Mouse (Mus musculus) MEL (cell line): ENCODE data around the gene Fam57a. TPM values are rescaled to one million over a fixed set of nuclear protein-coding genes. Genes with fewer than 3 reads are reported as not detected.

Source experiments
- DNase-seq: peaks from one replicate; pipeline ENCODE4 v3.0.0; 2011; ENCODE audit warnings: low read depth, low spot score
- H3K27ac ChIP-seq: 2 replicates; pipeline ENCODE4 v1.5.1; 2012; ENCODE audit warnings: low read depth, mild to moderate bottlenecking, control low read depth, low read length, moderate library complexity; ENCODE audit not compliant: control insufficient read depth
- H3K27me3 ChIP-seq, 2 experiments: fragments of 150-350 bp in 1 of 2; sonication (generic) in 1 of 2; 2 replicates each; pipeline ENCODE4 v1.6.1; 2012; ENCODE audit warnings: low read length in 2 of 2, mild to moderate bottlenecking in 2 of 2, improper control_type of control experiment in 1 of 2, moderate library complexity in 1 of 2; ENCODE audit not compliant: insufficient read depth in 2 of 2, control insufficient read depth in 1 of 2
- H3K36me3 ChIP-seq, 2 experiments: 2 replicates each; pipeline ENCODE4 v1.6.1; 2012 to 2014; ENCODE audit warnings: low read length in 2 of 2, improper control_type of control experiment in 1 of 2, inconsistent platforms in 1 of 2, mild to moderate bottlenecking in 1 of 2; ENCODE audit not compliant: insufficient read depth in 2 of 2, control insufficient read depth in 1 of 2
- H3K4me1 ChIP-seq, 2 experiments: fragments of 150-350 bp in 1 of 2; sonication (generic) in 1 of 2; 2 replicates each; pipeline ENCODE4 v1.6.1; 2012; ENCODE audit warnings: low read length in 2 of 2, improper control_type of control experiment in 1 of 2, mild to moderate bottlenecking in 1 of 2; ENCODE audit not compliant: insufficient read depth in 2 of 2, control insufficient read depth in 1 of 2
- H3K4me3 ChIP-seq, 2 experiments: fragments of 150-350 bp in 1 of 2; sonication (generic) in 1 of 2; 2 replicates each; pipeline ENCODE4 v1.5.1; 2012; ENCODE audit warnings: low read depth in 2 of 2, low read length in 2 of 2, mild to moderate bottlenecking in 2 of 2, moderate library complexity in 2 of 2, control low read depth in 1 of 2, improper control_type of control experiment in 1 of 2; ENCODE audit not compliant: control insufficient read depth in 1 of 2, insufficient read depth in 1 of 2
- H3K79me2 ChIP-seq: 2 replicates; pipeline ENCODE4 v1.6.1; 2012; ENCODE audit warnings: mild to moderate bottlenecking, low read length, moderate library complexity; ENCODE audit not compliant: control insufficient read depth, poor library complexity, insufficient read depth
- H3K9ac ChIP-seq: 2 replicates; pipeline ENCODE4 v1.6.1; 2012; ENCODE audit warnings: low read depth, mild to moderate bottlenecking, control low read depth, low read length, moderate library complexity; ENCODE audit not compliant: control insufficient read depth, poor library complexity, severe bottlenecking
- H3K9me3 ChIP-seq: fragments of 150-350 bp; sonication (generic); replicated peaks from 2 replicates; pipeline ENCODE4 v1.6.1; 2012; ENCODE audit warnings: mild to moderate bottlenecking, low read length, improper control_type of control experiment, moderate library complexity; ENCODE audit not compliant: insufficient read depth
- CHD1 ChIP-seq: IDR thresholded peaks from 2 replicates; pipeline ENCODE4 v1.6.1; 2012; ENCODE audit warnings: low read depth, mild to moderate bottlenecking, inconsistent platforms, low read length, improper control_type of control experiment
- CTCF ChIP-seq, 3 experiments: IDR thresholded peaks in 2 of 3; conservative IDR thresholded peaks in 1 of 3; 2 replicates each; pipeline ENCODE4 v1.5.1; 2011 to 2012; ENCODE audit warnings: low read length in 3 of 3, low read depth in 2 of 3, mild to moderate bottlenecking in 2 of 3, improper control_type of control experiment in 1 of 3, inconsistent platforms in 1 of 3, mixed read lengths in 1 of 3, moderate library complexity in 1 of 3; ENCODE audit not compliant: control insufficient read depth in 1 of 3, insufficient read depth in 1 of 3, poor library complexity in 1 of 3, severe bottlenecking in 1 of 3
- EP300 ChIP-seq, 2 experiments: IDR thresholded peaks; 2 replicates each; pipeline ENCODE4 v1.6.1; 2011; ENCODE audit warnings: improper control_type of control experiment in 2 of 2, low read length in 2 of 2, low read depth in 1 of 2, mild to moderate bottlenecking in 1 of 2
- MAX ChIP-seq: IDR thresholded peaks from 2 replicates; pipeline ENCODE4 v1.6.1; 2011; ENCODE audit warnings: low read length, improper control_type of control experiment
- MAZ ChIP-seq: IDR thresholded peaks from 2 replicates; pipeline ENCODE4 v1.6.1; 2012; ENCODE audit warnings: low read depth, mild to moderate bottlenecking, inconsistent platforms, low read length, improper control_type of control experiment
- MYB ChIP-seq: IDR thresholded peaks from 2 replicates; pipeline ENCODE4 v1.6.1; 2011; ENCODE audit warnings: mild to moderate bottlenecking, low read depth, low read length, improper control_type of control experiment
- NRF1 ChIP-seq: IDR thresholded peaks from 2 replicates; pipeline ENCODE4 v1.6.1; 2014; ENCODE audit warnings: low read depth, mild to moderate bottlenecking, inconsistent platforms, low read length, improper control_type of control experiment, moderate library complexity; ENCODE audit not compliant: poor library complexity, insufficient read depth, severe bottlenecking
- POLR2AphosphoS2 ChIP-seq: IDR thresholded peaks from 2 replicates; pipeline ENCODE4 v1.6.1; 2011; ENCODE audit warnings: low read length, improper control_type of control experiment
- POLR2AphosphoS5 ChIP-seq: IDR thresholded peaks from 2 replicates; pipeline ENCODE4 v1.6.1; 2012; ENCODE audit warnings: low read depth, borderline replicate concordance, mild to moderate bottlenecking, inconsistent platforms, low read length, moderate library complexity, mixed read lengths
- RAD21 ChIP-seq: IDR thresholded peaks from 2 replicates; pipeline ENCODE4 v1.6.1; 2011; ENCODE audit warnings: mild to moderate bottlenecking, low read depth, low read length, improper control_type of control experiment
- RCOR1 ChIP-seq: IDR thresholded peaks from 2 replicates; pipeline ENCODE4 v1.6.1; 2012; ENCODE audit warnings: low read depth, mild to moderate bottlenecking, inconsistent platforms, low read length, improper control_type of control experiment
- SMC3 ChIP-seq: IDR thresholded peaks from 2 replicates; pipeline ENCODE4 v1.6.1; 2011; ENCODE audit warnings: low read depth, low read length, improper control_type of control experiment
- TBP ChIP-seq: IDR thresholded peaks from 2 replicates; pipeline ENCODE4 v1.8.0; 2011; ENCODE audit warnings: low read depth, low read length, improper control_type of control experiment
- TCF12 ChIP-seq: IDR thresholded peaks from 2 replicates; pipeline ENCODE4 v1.6.1; 2014; ENCODE audit warnings: low read depth, mild to moderate bottlenecking, inconsistent platforms, low read length, improper control_type of control experiment, moderate library complexity
- ZKSCAN1 ChIP-seq: IDR thresholded peaks from 2 replicates; pipeline ENCODE4 v1.6.1; 2012; ENCODE audit warnings: low read depth, mild to moderate bottlenecking, inconsistent platforms, low read length, improper control_type of control experiment, moderate library complexity
- ZNF384 ChIP-seq: IDR thresholded peaks from 2 replicates; pipeline ENCODE4 v1.6.1; 2012; ENCODE audit warnings: low read depth, mild to moderate bottlenecking, inconsistent platforms, low read length, improper control_type of control experiment
- polyA plus RNA-seq, 2 experiments: library from polyadenylated mRNA; stranded (reverse) in 1 of 2; unstranded in 1 of 2; fragments of >175 nt in 1 of 2; fragments of >200 nt in 1 of 2; gene quantifications; 2 replicates each; pipeline versions ENCODE4 v1.2.1 to v1.2.4; 2012; ENCODE audit warnings: low replicate concordance in 2 of 2, low read depth in 1 of 2; ENCODE audit not compliant: insufficient read length in 2 of 2, insufficient read depth in 1 of 2, missing spikeins in 1 of 2
- total RNA-seq: library from RNA; depleted of rRNA; stranded (reverse); fragments of 300-350 nt; gene quantifications from 2 replicates; pipeline ENCODE4 v1.2.3, GENCODE M21; 2012

Gene Fam57a
- total and polyA plus RNA-seq, 3 experiments, result 8.5 to 8.8 TPM; not detected in 1

DNA sequence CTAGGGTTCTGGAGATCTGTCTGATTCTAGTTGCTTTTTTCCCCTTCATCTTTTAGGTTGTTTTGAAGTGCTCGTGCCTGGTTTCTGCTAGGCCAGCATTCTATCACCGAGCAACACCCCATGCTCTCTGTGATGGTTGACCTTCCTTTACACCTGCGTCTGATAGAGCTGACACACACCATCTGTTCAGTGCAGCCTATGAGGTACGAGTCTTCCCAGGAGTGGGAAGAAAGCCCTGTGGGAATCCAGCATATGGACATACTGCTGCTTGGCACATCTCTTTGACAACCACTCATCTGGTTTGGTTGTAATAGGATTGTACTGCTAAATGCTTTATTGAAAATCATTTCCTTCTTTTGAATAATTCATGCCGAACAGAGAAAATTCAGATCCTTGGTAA lies 9.3 kb upstream of the Fam57a start:
- Histone ChIP-seq H3K36me3 (peaks cover 3 to 6% of the 10 kb centered on the region in 2 experiments; a peak in 2 of 4 replicates), H3K9me3 (no peaks in the 10 kb centered on the region), H3K27ac (no peak overlapping the region), H3K27me3 (no peaks in the 10 kb centered on the region), H3K79me2 (no peaks in the 10 kb centered on the region), H3K9ac (no peak overlapping the region), H3K4me1 (peaks cover 0 to 6% of the 10 kb centered on the region in 2 experiments; a peak in 2 of 4 replicates), H3K4me3 (no peak overlapping the region)
- TF ChIP-seq POLR2AphosphoS5 (no peak), TCF12 (no peak), MAX (no peak)
- DNase-seq, result no peak

DNA sequence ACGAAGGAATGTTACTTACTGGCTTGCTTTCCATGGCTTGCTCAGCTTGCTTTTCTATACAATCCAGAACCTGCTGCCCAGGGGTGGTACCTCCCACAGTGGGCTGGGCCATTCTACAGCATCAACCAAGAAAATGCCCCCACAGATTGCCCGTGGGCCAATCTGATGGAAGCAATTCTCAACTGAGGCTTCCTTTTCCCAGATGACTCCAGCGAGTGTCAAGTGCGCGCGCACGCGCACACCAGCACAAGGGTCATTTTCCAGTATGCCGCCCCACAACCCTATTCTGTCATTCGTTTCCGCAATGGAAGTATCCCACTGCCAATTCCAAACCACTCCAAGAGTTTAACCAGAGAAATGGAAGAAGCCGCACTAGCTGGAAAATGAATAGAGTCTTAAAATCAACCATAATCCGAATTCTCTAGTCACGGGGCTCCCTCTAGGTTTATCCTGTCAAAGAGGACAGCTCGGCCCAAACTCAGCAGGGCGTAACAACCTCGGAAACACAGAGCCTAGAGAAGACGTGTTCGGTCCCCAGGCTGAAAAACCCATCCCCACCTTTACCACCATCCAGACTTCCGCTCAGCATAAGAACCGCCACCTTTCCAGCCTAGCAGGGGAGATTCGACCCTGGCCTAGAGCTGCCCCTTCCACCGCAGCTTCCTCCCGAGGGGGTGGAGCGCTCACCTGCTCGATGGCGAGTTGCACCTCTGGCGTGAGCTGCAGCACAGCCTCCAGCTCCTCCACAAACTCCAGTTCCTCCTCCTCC lies 561 bp upstream of the Fam57a start:
- Histone ChIP-seq H3K9ac (peak overlapping the region; percentile 85), H3K4me1 (peaks cover 5 to 6% of the 10 kb centered on the region in 2 experiments; a peak in 3 of 4 replicates), H3K4me3 (peak overlapping the region; percentile 76 to 78), H3K79me2 (peaks cover 23% of the 10 kb centered on the region), H3K36me3 (peaks cover 1 to 13% of the 10 kb centered on the region in 2 experiments; a peak in 3 of 4 replicates), H3K27me3 (no peaks in the 10 kb centered on the region), H3K27ac (peak overlapping the region; percentile 63), H3K9me3 (no peaks in the 10 kb centered on the region)
- DNase-seq, result peak; percentile 83
- peak; percentile 80 for TF ChIP-seq CHD1
- peak; percentile 12; the same call in 1 of the 2 replicates for TF ChIP-seq SMC3
- peak; percentile 82 for TF ChIP-seq NRF1
- TF ChIP-seq TBP, result peak; percentile 61; the same call in 1 of the 2 replicates
- no peak for TF ChIP-seq ZNF384
- no peak for TF ChIP-seq MYB
- peak in 1 of 2 experiments; percentile 15; a peak in 1 of 4 replicates for TF ChIP-seq EP300 (IDR thresholded peaks at IDR 0.05; ENCODE audit: low read depth in 1 of 2, low read length in 2 of 2)

DNA sequence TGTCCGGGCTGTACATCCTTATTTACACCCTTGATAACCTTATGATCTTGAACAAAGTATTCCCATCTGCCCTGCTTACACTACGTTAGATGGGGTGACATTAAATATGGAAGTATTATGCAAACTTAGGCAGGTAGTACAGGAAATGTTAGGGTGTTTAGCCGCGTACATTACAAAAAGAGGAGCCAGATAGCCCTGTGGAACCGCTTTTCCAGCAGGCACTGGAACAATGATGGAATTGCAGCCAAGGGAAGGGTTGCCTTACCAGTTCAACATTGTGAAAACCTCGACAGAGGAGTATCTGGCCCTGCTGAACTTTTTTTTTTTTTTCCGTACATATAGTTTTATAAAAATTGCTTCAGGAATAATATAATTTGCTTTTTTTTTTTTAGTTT lies 672 bp downstream of the Fam57a start:
- Histone ChIP-seq H3K9me3 (no peaks in the 10 kb centered on the region), H3K36me3 (peaks cover 1 to 13% of the 10 kb centered on the region in 2 experiments; a peak in 3 of 4 replicates), H3K79me2 (peaks cover 23% of the 10 kb centered on the region), H3K27ac (peak overlapping the region; percentile 69), H3K4me3 (peak overlapping the region; percentile 76 to 78), H3K27me3 (no peaks in the 10 kb centered on the region), H3K9ac (peak overlapping the region; percentile 85), H3K4me1 (peaks cover 7 to 9% of the 10 kb centered on the region in 2 experiments)
- DNase-seq, result no peak
- peak; percentile 46 for TF ChIP-seq ZNF384
- TF ChIP-seq RCOR1, result no peak
- TF ChIP-seq TBP, result 0 out of 2 replicates have a peak, but pooled peaks have one; percentile 7
- TF ChIP-seq POLR2AphosphoS2, result no peak
- TF ChIP-seq RAD21, result no peak
- TF ChIP-seq CTCF (IDR thresholded peaks at IDR 0.05 in 2 of 3, conservative IDR thresholded peaks at IDR 0.05 in 1 of 3; ENCODE audit: control insufficient read depth in 1 of 3, insufficient read depth in 1 of 3, low read depth in 2 of 3, low read length in 3 of 3, poor library complexity in 1 of 3, severe bottlenecking in 1 of 3), result no peak
- TF ChIP-seq MAZ, result no peak
- TF ChIP-seq ZKSCAN1, result no peak
